Mouse (Mus musculus) gastrocnemius, postnatal 4 days (tissue): ENCODE results near the gene Chka. TPM values are rescaled to one million over a fixed set of nuclear protein-coding genes. Genes with fewer than 3 reads are reported as not detected.

Source experiments
- DNase-seq, 2 experiments: peaks; one replicate each; pipeline ENCODE4 v3.0.0; 2021 to 2022; ENCODE audit warnings: low spot score in 2 of 2, mixed read lengths in 2 of 2
- long read RNA-seq, 2 experiments: library from polyadenylated mRNA; stranded (forward); transcript quantifications; one replicate each; pipeline ENCODE4 v2.0.0; 2021
- total RNA-seq, 2 experiments: library from RNA; stranded (reverse); gene quantifications; 2 replicates each; pipeline ENCODE4 v1.2.3; 2021

Gene Chka
- 10 to 100 TPM; 13.6 to 14.9 TPM for total RNA-seq
- long read RNA-seq, experiment 1, transcript Chka-201 (12 exons, 2,319 nt), result major isoform, 11 of 15 reads
- long read RNA-seq, experiment 1, partial matches to known transcripts, result 2 of 15 reads
- long read RNA-seq, experiment 1, other reads (novel, unspliced or antisense), result 2 of 15 reads
- long read RNA-seq, experiment 2, transcript Chka-201 (12 exons, 2,319 nt), result major isoform, 12 of 21 reads
- long read RNA-seq, experiment 2, partial matches to known transcripts, result 2 of 21 reads
- long read RNA-seq, experiment 2, other reads (novel, unspliced or antisense), result 5 of 21 reads

GRCm38 (mm10) chr19:3851502-3851962, at the start of gene Chka:
Gene Chka (plus strand): TSS chr19:3851773.
- DNase-seq, result peak; percentile 93 to 96

- DNase-seq, result no peak
Measured at GRCm38 (mm10) chr19:3805526-3805925, 46.0 kb upstream of the Chka start.

DNA sequence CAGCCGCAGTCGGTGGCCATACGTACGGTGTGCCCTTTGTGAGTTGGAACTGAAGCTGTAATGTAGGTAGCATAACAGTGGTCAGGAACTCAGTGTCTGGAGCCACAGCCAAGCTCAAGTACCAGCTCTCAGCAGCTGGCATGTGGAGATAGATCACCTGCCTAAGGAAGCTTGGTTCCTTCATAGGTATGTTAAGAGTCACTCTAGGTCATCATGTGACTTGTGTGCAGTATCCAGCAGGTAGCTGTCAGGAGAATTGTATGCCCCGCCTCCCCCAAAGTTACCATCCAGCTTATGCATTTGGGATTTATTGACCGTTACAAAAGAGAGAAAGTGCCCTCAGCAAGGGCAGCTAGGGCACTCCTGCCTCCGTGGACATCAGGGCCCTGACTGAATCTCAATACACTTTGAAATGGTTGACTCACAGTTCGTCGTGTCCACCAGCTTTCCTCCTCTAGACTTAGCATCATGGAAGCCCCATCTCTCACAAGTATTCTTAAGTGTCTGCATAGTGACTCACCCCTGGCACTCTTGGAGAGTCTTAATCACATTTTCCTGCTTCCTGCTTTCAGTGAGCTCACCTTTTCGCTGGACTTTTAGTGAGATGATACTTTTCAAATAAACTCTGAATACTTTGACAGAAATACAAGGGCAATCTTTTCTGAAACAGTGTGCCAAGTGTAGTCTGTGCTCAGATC, 40.9 kb upstream of the Chka start:
- DNase-seq, result no peak

GRCm38 (mm10) chr19:3814461-3814860, 37.1 kb upstream of the Chka start:
- DNase-seq, result no peak

GRCm38 (mm10) chr19:3815824-3816223, 35.7 kb upstream of the Chka start:
- no peak for DNase-seq

GRCm38 (mm10) chr19:3819080-3819479, 32.5 kb upstream of the Chka start:
- no peak for DNase-seq

DNA sequence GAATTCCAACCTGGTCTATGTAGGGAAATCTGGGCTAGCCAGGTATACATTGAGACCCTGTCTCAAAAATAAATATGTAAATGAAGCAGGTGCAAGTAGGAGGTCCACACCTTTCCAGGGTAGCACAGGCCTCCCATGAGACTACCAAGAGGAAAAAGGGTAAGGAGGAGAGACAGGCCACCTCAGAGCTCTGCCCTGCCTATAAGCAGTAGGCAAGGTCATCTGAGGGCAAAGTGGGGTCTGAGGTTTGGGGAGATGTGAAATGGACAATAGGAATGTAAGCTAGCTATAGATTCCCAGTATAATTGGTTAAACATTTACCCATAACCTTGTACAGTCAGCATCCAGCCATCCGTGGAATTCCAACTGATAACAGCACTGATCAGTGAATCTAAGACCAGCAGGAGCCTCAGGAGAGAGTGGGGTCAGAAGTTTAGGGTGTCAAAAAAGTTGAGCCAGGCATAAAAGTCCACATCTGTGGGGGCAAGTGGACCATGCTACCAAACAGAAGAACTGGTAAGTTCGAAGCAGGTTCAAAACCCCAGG, 31.6 kb upstream of the Chka start:
- no peak for DNase-seq

- DNase-seq, result no peak
Measured at GRCm38 (mm10) chr19:3825044-3825443, 26.5 kb upstream of the Chka start.

- DNase-seq, result no peak
Measured at GRCm38 (mm10) chr19:3829863-3830262, 21.7 kb upstream of the Chka start.

DNA sequence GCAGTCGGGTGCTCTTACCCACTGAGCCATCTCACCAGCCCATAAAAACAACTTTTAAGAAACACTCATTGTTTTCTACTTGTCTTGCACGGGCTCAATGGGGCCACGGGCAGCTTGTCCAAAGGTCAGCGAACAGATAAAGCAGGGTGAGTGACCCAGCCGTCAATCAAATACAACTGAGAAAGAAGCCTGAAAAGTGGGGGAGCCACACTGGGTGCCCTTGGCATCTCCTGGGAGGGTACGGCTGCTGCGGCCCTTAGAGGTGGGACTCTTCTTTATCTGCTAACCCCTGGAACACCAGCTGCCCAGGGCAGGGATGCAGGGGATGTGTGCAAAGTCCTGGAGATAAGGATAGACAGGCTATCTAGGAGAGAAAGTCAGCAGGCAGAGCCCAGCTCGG, 19.9 kb upstream of the Chka start:
- DNase-seq, result no peak

- DNase-seq, result no peak
Measured at GRCm38 (mm10) chr19:3832851-3833353, 18.7 kb upstream of the Chka start.

GRCm38 (mm10) chr19:3834301-3834700, 17.3 kb upstream of the Chka start:
- no peak for DNase-seq

- DNase-seq, result no peak
Measured at GRCm38 (mm10) chr19:3836791-3837190, 14.8 kb upstream of the Chka start.

- DNase-seq, result no peak
Measured at GRCm38 (mm10) chr19:3838931-3839330, 12.6 kb upstream of the Chka start.

- no peak for DNase-seq
Measured at GRCm38 (mm10) chr19:3839686-3840085, 11.9 kb upstream of the Chka start.

- no peak for DNase-seq
Measured at GRCm38 (mm10) chr19:3840214-3840651, 11.3 kb upstream of the Chka start.

DNA sequence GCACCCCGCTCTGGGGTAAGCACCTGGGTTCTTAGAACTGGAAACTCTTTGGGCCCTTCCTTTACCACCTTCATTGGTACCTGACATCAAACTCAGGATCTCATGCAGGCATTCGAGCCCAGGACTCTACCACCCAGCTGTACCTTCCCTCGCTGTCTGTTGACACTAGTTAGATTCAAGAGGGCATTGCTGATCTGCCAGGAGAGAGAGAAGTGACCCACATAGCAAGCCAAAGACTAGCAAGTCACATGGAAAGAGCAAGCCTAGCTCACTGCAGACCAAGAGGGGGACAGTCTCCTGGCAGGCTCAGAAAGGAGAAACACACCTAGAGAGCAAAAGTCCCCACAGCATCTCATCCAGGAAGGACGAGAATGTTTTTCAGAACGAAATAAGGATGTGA, 10.9 kb upstream of the Chka start:
- DNase-seq, result no peak

DNA sequence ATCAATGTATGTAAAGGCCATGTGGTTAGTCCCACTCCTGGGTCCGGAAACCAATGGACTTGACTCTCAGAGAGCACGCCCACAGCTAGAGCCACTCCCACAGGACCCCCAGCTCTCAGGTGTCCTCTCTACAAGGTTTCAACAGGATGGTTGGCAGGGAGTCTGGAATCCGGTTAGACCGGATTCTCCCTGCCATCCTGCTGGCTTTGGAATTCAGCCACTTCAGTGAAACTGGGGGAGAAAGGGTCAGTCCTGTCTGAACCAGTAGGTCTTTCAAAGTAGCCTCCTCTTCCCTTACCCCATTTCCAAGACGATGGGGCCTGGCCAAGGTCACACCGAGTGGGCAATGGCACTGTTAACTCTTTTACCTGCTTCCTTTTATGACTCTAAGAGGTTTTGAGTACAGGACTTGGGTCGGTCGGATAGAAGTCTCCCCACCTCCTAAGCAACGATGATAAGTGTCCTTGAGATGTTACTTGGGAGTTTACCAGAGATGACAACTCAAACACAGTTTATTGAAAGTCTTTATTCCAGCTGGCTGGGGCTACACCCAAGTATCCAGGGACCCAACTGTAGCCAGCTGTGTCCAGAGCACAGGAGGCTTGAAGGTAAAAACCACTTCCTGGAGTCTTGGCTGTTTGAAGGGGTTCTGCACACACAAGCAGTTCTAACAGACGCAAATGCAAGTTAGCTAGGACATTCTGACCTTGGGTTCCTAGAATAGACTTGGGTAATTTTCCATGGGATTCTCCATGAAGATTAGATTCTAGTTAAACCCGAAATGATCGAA, 9.0 kb upstream of the Chka start:
- DNase-seq, result no peak

GRCm38 (mm10) chr19:3843629-3844028, 7.9 kb upstream of the Chka start:
- DNase-seq, result no peak

DNA sequence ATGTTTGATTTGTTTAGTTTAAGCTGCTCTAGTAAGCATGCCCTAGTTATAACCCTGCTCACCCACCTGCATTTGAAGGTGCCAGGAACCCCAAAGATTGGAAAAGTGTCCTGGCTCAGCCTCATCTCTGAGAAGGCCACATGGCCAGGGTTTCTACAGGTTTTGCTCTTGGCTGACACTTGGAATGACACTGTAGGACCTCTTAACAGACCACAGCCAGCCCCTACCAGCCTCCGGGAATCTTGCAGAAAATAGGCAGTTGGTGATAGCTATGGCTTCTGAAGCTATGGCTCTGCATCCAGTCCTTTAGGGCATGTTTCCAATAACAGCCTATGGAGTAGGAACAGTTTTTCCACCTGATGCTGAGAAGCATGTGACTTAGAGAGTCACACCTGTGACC, 6.7 kb upstream of the Chka start:
- DNase-seq, result no peak

- DNase-seq, result no peak
Measured at GRCm38 (mm10) chr19:3845339-3845738, 6.2 kb upstream of the Chka start.
